Mouse (Mus musculus) common myeloid progenitor, adult 5-6 weeks (primary cell): ENCODE data around the gene Wrap73. TPM values are rescaled to one million over a fixed set of nuclear protein-coding genes. Genes with fewer than 3 reads are reported as not detected.

Source experiments
- ATAC-seq: replicated peaks from 2 replicates; pipeline ENCODE4 v1.8.0; 2016; ENCODE audit warnings: low read depth, mild to moderate bottlenecking, moderate TSS enrichment, inconsistent platforms; ENCODE audit not compliant: poor library complexity, severe bottlenecking
- total RNA-seq: library from RNA; stranded (forward); fragments of 200-1000, 187-1606 nt; gene quantifications from 2 replicates; pipeline ENCODE4 v1.2.3, GENCODE M21; 2017

Gene Wrap73
- total RNA-seq, 1 experiment from 2014 or later, result 9.5 TPM

GRCm38 (mm10) chr4:154137139-154137538 is 5.0 kb upstream of the Wrap73 start:
- no peak for ATAC-seq

GRCm38 (mm10) chr4:154139671-154140181 is 2.4 kb upstream of the Wrap73 start:
- ATAC-seq, result no peak

- ATAC-seq, result no peak
Observed at GRCm38 (mm10) chr4:154140182-154140212, 2.2 kb upstream of the Wrap73 start, which contains the start of gene Trp73. Trp73 (minus strand) TSS chr4:154140208.

GRCm38 (mm10) chr4:154140213-154141008 is 1.8 kb upstream of the Wrap73 start:
- ATAC-seq, result no peak

- no peak for ATAC-seq
Observed at GRCm38 (mm10) chr4:154141009-154141867, 934 bp upstream of the Wrap73 start.

- no peak for ATAC-seq
Observed at GRCm38 (mm10) chr4:154144712-154145111, 2.5 kb downstream of the Wrap73 start.

- ATAC-seq, result no peak
Observed at GRCm38 (mm10) chr4:154146342-154146741, 4.2 kb downstream of the Wrap73 start.

- no peak for ATAC-seq
Observed at GRCm38 (mm10) chr4:154154104-154154503, 11.9 kb downstream of the Wrap73 start.

- ATAC-seq, result no peak
Observed at GRCm38 (mm10) chr4:154156050-154156449, 13.9 kb downstream of the Wrap73 start.

- ATAC-seq, result no peak
Observed at GRCm38 (mm10) chr4:154157970-154158662, 15.9 kb downstream of the Wrap73 start.

- peak; percentile 57 for ATAC-seq
Observed at GRCm38 (mm10) chr4:154159002-154159401, 16.8 kb downstream of the Wrap73 start.

GRCm38 (mm10) chr4:154159961-154160537 is 17.9 kb downstream of the Wrap73 start:
- no peak for ATAC-seq

- peak; percentile 89 for ATAC-seq
Observed at GRCm38 (mm10) chr4:154160538-154161390, 18.6 kb downstream of the Wrap73 start, which contains the start of gene Tprgl. Tprgl (minus strand) TSS chr4:154160666.

GRCm38 (mm10) chr4:154163296-154163695 is 21.1 kb downstream of the Wrap73 start:
- ATAC-seq, result peak; percentile 31

- no peak for ATAC-seq
Observed at GRCm38 (mm10) chr4:154167053-154167452, 24.9 kb downstream of the Wrap73 start.

- ATAC-seq, result 0 out of 2 replicates have a peak, but pooled peaks have one; percentile 16
Observed at GRCm38 (mm10) chr4:154170021-154170420, 27.8 kb downstream of the Wrap73 start.

- ATAC-seq, result peak; percentile 41
Observed at GRCm38 (mm10) chr4:154170506-154171150, 28.5 kb downstream of the Wrap73 start, which contains the start of gene Megf6. Megf6 (plus strand) TSS chr4:154170730.

GRCm38 (mm10) chr4:154171151-154171930 is 29.2 kb downstream of the Wrap73 start:
- ATAC-seq, result peak; percentile 40
